Mouse (Mus musculus) neural tube, embryonic 13.5 days (tissue): ENCODE measurements around the gene Ifit1bl1. TPM values are rescaled to one million over a fixed set of nuclear protein-coding genes. Genes with fewer than 3 reads are reported as not detected.
"Not testable (repeated sequence)": the region's sequence is repeated elsewhere in the genome, so short reads cannot be mapped to it uniquely, and the experiment has no call there.

Experiments used
- ATAC-seq: fragments of 200-750 bp; cut with Nextera tagmentation; 2 replicates; pipeline ENCODE4 v1.8.0; 2017; ENCODE audit warnings: low read depth, mild to moderate bottlenecking, moderate TSS enrichment, moderate library complexity
- H3K27ac ChIP-seq: fragments of 300-500 bp; sonication (generic); replicated peaks from 2 replicates; pipeline ENCODE4 v1.5.1; 2015; ENCODE audit warnings: moderate library complexity, mild to moderate bottlenecking, inconsistent platforms
- H3K27me3 ChIP-seq: fragments of 300-500 bp; sonication (generic); 2 replicates; pipeline ENCODE4 v1.6.1; 2015; ENCODE audit warnings: mild to moderate bottlenecking, inconsistent platforms
- H3K36me3 ChIP-seq: fragments of 300-500 bp; sonication (generic); 2 replicates; pipeline ENCODE4 v1.6.1; 2015; ENCODE audit warnings: mild to moderate bottlenecking, inconsistent platforms
- H3K4me1 ChIP-seq: fragments of 300-500 bp; sonication (generic); replicated peaks from 2 replicates; pipeline ENCODE4 v1.6.1; 2015; ENCODE audit warnings: inconsistent platforms
- H3K4me2 ChIP-seq: fragments of 300-500 bp; sonication (generic); 2 replicates; pipeline ENCODE4 v1.6.1; 2015; ENCODE audit warnings: inconsistent platforms, mild to moderate bottlenecking, moderate library complexity
- H3K4me3 ChIP-seq: fragments of 300-500 bp; sonication (generic); 2 replicates; pipeline ENCODE4 v1.5.1; 2015; ENCODE audit warnings: mild to moderate bottlenecking, inconsistent platforms
- H3K9ac ChIP-seq: fragments of 300-500 bp; sonication (generic); 2 replicates; pipeline ENCODE4 v1.6.1; 2015; ENCODE audit warnings: moderate library complexity, mild to moderate bottlenecking, inconsistent platforms
- H3K9me3 ChIP-seq: fragments of 300-500 bp; sonication (generic); 2 replicates; pipeline ENCODE4 v1.6.1; 2016; ENCODE audit warnings: inconsistent platforms
- WGBS: fragments of 180-500 bp; shearing (Covaris S2); methylation state at CpG from one replicate; pipeline ENCODE4 v1.1.7; 2015; 5-methylcytosine and 5-hydroxymethylcytosine counted together
- polyA plus RNA-seq: library from polyadenylated mRNA; unstranded; fragments of >200 nt; fragmentation: Nextera tagmentation; extraction: Ambion mirVana; gene quantifications from 2 replicates; pipeline ENCODE4 v1.2.1, GENCODE M21; 2015

Gene Ifit1bl1
- polyA plus RNA-seq, result 0.75 and 0.79 TPM in 2 replicates

GRCm38 (mm10) chr19:34601888-34602287 is at the start of gene Ifit1bl1:
Ifit1bl1 (minus strand) TSS chr19:34601956.
- H3K36me3 ChIP-seq, H3K4me3 ChIP-seq, H3K27me3 ChIP-seq, H3K9me3 ChIP-seq, H3K9ac ChIP-seq, H3K4me1 ChIP-seq, H3K4me2 ChIP-seq, ATAC-seq, H3K27ac ChIP-seq: not testable (repeated sequence)
- WGBS, result 48% methylated on average over 1 of the region's 1 CpGs

GRCm38 (mm10) chr19:34650997-34651396 is 49.2 kb upstream of the Ifit1bl1 start:
- H3K4me2 ChIP-seq, result no peak overlapping the region
- no peak overlapping the region for H3K27ac ChIP-seq
- H3K9me3 ChIP-seq, result no peaks in the 10 kb centered on the region
- no peak overlapping the region for H3K4me3 ChIP-seq
- H3K9ac ChIP-seq, result no peak overlapping the region
- no peaks in the 10 kb centered on the region for H3K36me3 ChIP-seq
- H3K27me3 ChIP-seq, result no peaks in the 10 kb centered on the region
- no peaks in the 10 kb centered on the region for H3K4me1 ChIP-seq
- ATAC-seq, result no peak
- 92% methylated on average over 6 of the region's 6 CpGs for WGBS

- Histone ChIP-seq H3K9me3 (no peaks in the 10 kb centered on the region), H3K9ac (no peak overlapping the region), H3K4me2 (no peak overlapping the region), H3K4me1 (no peaks in the 10 kb centered on the region), H3K4me3 (no peak overlapping the region), H3K27me3 (no peaks in the 10 kb centered on the region), H3K27ac (no peak overlapping the region), H3K36me3 (no peaks in the 10 kb centered on the region)
- no peak for ATAC-seq
- WGBS, result 92% methylated on average over 3 of the region's 3 CpGs
These were observed 48.5 kb upstream of the Ifit1bl1 start for GRCm38 (mm10) chr19:34650276-34650675.

- not testable (repeated sequence) for H3K9ac ChIP-seq, H3K4me2 ChIP-seq, ATAC-seq, H3K4me1 ChIP-seq, H3K27me3 ChIP-seq, H3K27ac ChIP-seq, H3K4me3 ChIP-seq, H3K9me3 ChIP-seq, H3K36me3 ChIP-seq
- WGBS, result 93% methylated on average over 8 of the region's 8 CpGs
These were observed 45.9 kb upstream of the Ifit1bl1 start for GRCm38 (mm10) chr19:34647630-34648029.

- Histone ChIP-seq H3K27me3 (no peaks in the 10 kb centered on the region), H3K9ac (no peak overlapping the region), H3K4me3 (no peak overlapping the region), H3K4me2 (no peak overlapping the region), H3K27ac (no peak overlapping the region), H3K36me3 (no peaks in the 10 kb centered on the region), H3K9me3 (no peaks in the 10 kb centered on the region), H3K4me1 (no peaks in the 10 kb centered on the region)
- ATAC-seq, result no peak
- 84% methylated on average over 5 of the region's 5 CpGs for WGBS
These were observed 40.9 kb upstream of the Ifit1bl1 start for GRCm38 (mm10) chr19:34642616-34643015.

GRCm38 (mm10) chr19:34640623-34641022 is 38.9 kb upstream of the Ifit1bl1 start, which contains the start of the genes Ifit1bl2 and Ifit1:
Ifit1bl2 (minus strand) TSS chr19:34640743.
Ifit1 (plus strand) TSS chr19:34640871.
- WGBS, result 68% methylated on average over 4 of the region's 4 CpGs
- H3K27me3 ChIP-seq, result no peaks in the 10 kb centered on the region
- no peak within 1 kb of the TSS for H3K9ac ChIP-seq
- no peak within 1 kb of the TSS for H3K4me2 ChIP-seq
- H3K4me3 ChIP-seq, result no peak within 1 kb of the TSS
- no peaks in the 10 kb centered on the region for H3K9me3 ChIP-seq
- H3K4me1 ChIP-seq, result no peaks in the 10 kb centered on the region
- no peak for ATAC-seq
- H3K36me3 ChIP-seq, result no peaks in the 10 kb centered on the region
- H3K27ac ChIP-seq, result no peak within 1 kb of the TSS

- H3K4me1 ChIP-seq, result no peaks in the 10 kb centered on the region
- H3K27ac ChIP-seq, result no peak overlapping the region
These were observed 35.3 kb upstream of the Ifit1bl1 start for GRCm38 (mm10) chr19:34636933-34637557.

GRCm38 (mm10) chr19:34633484-34633883 is 31.7 kb upstream of the Ifit1bl1 start:
- no peaks in the 10 kb centered on the region for H3K27me3 ChIP-seq
- no peaks in the 10 kb centered on the region for H3K9me3 ChIP-seq
- H3K4me1 ChIP-seq, result no peaks in the 10 kb centered on the region
- no peaks in the 10 kb centered on the region for H3K36me3 ChIP-seq
- no peak overlapping the region for H3K4me2 ChIP-seq
- 87% methylated on average over 2 of the region's 2 CpGs for WGBS
- no peak overlapping the region for H3K9ac ChIP-seq
- H3K4me3 ChIP-seq, result no peak overlapping the region
- no peak for ATAC-seq
- H3K27ac ChIP-seq, result no peak overlapping the region

More at GRCm38 (mm10) chr19:34636933-34637557, 35.3 kb upstream of the Ifit1bl1 start:
- Histone ChIP-seq H3K4me3 (no peak overlapping the region), H3K9ac (no peak overlapping the region), H3K36me3 (no peaks in the 10 kb centered on the region), H3K9me3 (no peaks in the 10 kb centered on the region), H3K4me2 (no peak overlapping the region), H3K27me3 (no peaks in the 10 kb centered on the region)
- WGBS, result 13% methylated on average over 3 of the region's 3 CpGs
- ATAC-seq, result peak; percentile 75; the same call in 1 of the 2 replicates

GRCm38 (mm10) chr19:34631487-34631886 is 29.7 kb upstream of the Ifit1bl1 start:
- no peak for ATAC-seq
- H3K27me3 ChIP-seq, result no peaks in the 10 kb centered on the region
- no peaks in the 10 kb centered on the region for H3K4me1 ChIP-seq
- H3K4me3 ChIP-seq, result no peak overlapping the region
- H3K4me2 ChIP-seq, result no peak overlapping the region
- no peak overlapping the region for H3K27ac ChIP-seq
- no peaks in the 10 kb centered on the region for H3K36me3 ChIP-seq
- no peaks in the 10 kb centered on the region for H3K9me3 ChIP-seq
- no peak overlapping the region for H3K9ac ChIP-seq

GRCm38 (mm10) chr19:34627496-34627895 is 25.7 kb upstream of the Ifit1bl1 start:
- Histone ChIP-seq H3K27me3 (no peaks in the 10 kb centered on the region), H3K36me3 (no peaks in the 10 kb centered on the region), H3K4me1 (no peaks in the 10 kb centered on the region), H3K4me3 (no peak overlapping the region), H3K9me3 (no peaks in the 10 kb centered on the region), H3K27ac (no peak overlapping the region), H3K4me2 (no peak overlapping the region), H3K9ac (no peak overlapping the region)
- no peak for ATAC-seq
- WGBS, result 58% methylated on average over 2 of the region's 2 CpGs

- no peak for ATAC-seq
These were observed 22.9 kb upstream of the Ifit1bl1 start for GRCm38 (mm10) chr19:34624663-34625062.

GRCm38 (mm10) chr19:34623781-34624180 is 22.0 kb upstream of the Ifit1bl1 start:
- no peak for ATAC-seq
- H3K27ac ChIP-seq, result no peak overlapping the region
- no peaks in the 10 kb centered on the region for H3K4me1 ChIP-seq
- no peak overlapping the region for H3K4me2 ChIP-seq
- H3K9me3 ChIP-seq, result no peaks in the 10 kb centered on the region
- H3K9ac ChIP-seq, result no peak overlapping the region
- no peaks in the 10 kb centered on the region for H3K27me3 ChIP-seq
- H3K4me3 ChIP-seq, result no peak overlapping the region
- no peaks in the 10 kb centered on the region for H3K36me3 ChIP-seq
- WGBS, result 91% methylated on average over 6 of the region's 6 CpGs

More at GRCm38 (mm10) chr19:34624663-34625062, 22.9 kb upstream of the Ifit1bl1 start:
- Histone ChIP-seq H3K9me3 (no peaks in the 10 kb centered on the region), H3K9ac (no peak overlapping the region), H3K4me3 (no peak overlapping the region), H3K4me1 (no peaks in the 10 kb centered on the region), H3K36me3 (no peaks in the 10 kb centered on the region), H3K27ac (no peak overlapping the region), H3K4me2 (no peak overlapping the region), H3K27me3 (no peaks in the 10 kb centered on the region)
- 75% methylated on average over 4 of the region's 4 CpGs for WGBS

- Histone ChIP-seq H3K4me2 (no peak overlapping the region), H3K9ac (no peak overlapping the region), H3K9me3 (no peaks in the 10 kb centered on the region), H3K36me3 (no peaks in the 10 kb centered on the region), H3K4me1 (no peaks in the 10 kb centered on the region), H3K27ac (no peak overlapping the region), H3K27me3 (no peaks in the 10 kb centered on the region), H3K4me3 (no peak overlapping the region)
- no peak for ATAC-seq
- 92% methylated on average over 5 of the region's 5 CpGs for WGBS
These were observed 19.1 kb upstream of the Ifit1bl1 start for GRCm38 (mm10) chr19:34620871-34621270.
